Mouse (Mus musculus): ENCODE data around the gene Dbh. TPM values are rescaled to one million over a fixed set of nuclear protein-coding genes. Genes with fewer than 3 reads are reported as not detected.

Dbh gene
- polyA plus RNA-seq, 1 experiment from 2014 or later: 0.07 TPM

DNA sequence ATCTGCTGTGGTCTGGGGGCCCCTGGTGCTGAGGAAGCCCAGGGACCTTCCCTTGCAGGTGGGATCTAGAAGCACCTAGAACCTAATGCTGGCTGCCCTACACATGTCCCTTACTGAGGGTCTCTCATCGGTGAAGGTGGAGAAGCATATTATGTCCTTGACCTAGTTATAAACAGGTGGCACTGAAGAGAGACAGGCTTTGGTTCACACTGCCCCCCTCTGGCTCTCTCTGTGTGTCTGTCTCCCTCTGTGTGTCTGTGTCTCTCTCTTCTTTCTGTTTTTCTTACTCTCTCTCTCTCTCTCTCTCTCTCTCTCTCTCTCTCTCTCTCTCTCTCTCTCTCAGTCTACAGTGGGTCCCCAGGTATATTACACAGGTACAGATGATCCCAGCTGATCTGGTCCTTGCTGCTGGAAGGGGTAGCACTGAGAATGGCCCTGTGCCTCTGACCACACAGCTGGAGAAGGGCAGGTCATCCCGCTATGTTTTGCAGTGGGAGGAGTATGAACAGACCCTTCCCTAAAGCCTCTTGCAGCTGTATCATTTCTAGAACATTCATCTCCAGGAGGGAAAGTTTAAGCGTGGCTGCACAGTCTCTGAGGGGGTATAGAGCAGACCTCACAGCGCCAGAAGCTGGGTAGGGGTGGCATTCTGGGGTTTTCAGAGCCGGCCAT is 63.9 kb downstream of the Dbh start:
- Histone ChIP-seq H3K9ac (no peak overlapping the region), H3K4me3 (no peak overlapping the region), H3K4me2 (no peak overlapping the region), H3K27me3 (no peaks in the 10 kb centered on the region), H3K9me3 (no peaks in the 10 kb centered on the region), H3K4me1 (peaks cover 13% of the 10 kb centered on the region), H3K27ac (no peak overlapping the region), H3K36me3 (no peaks in the 10 kb centered on the region)
- ATAC-seq (ENCODE audit: insufficient number of reproducible peaks, insufficient read depth, low FRiP score, low TSS enrichment, low read depth): no peak
- 75% methylated on average over 5 of the region's 5 CpGs for WGBS

DNA sequence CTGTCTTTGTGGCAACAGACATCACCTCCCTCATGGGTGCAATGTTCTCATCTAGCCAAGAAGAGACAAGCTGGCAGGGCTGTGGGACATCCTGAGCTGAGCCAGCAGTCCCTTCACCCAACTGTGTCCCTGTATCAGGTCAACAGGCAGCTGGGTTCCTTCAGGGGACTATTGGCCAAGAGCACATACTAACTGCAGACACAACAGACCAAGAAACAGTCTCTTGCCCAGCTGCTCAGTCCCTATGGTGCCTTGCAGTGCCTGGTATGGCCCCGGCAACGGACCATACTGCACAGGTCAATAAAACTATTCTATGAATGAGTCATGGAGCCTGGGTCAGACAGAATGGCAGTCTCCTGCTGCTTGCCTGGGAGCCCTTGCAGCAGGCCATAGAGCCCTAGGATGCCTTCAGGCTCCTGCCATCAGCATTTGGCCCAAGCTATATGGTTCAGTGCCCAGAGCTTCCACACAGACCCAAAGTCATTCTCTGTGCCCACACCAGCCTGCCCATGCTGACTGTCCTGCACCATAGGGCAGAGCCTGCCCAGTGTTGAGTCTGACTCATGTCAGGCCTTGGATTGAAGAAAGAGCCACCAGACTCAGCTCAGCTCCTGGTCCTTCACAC is 64.6 kb downstream of the Dbh start:
- 94% methylated on average over 2 of the region's 2 CpGs for WGBS
- no peak for ATAC-seq (ENCODE audit: insufficient number of reproducible peaks, insufficient read depth, low FRiP score, low TSS enrichment, low read depth)
- Histone ChIP-seq H3K27ac (no peak overlapping the region), H3K4me3 (no peak overlapping the region), H3K36me3 (no peaks in the 10 kb centered on the region), H3K9me3 (no peaks in the 10 kb centered on the region), H3K4me2 (no peak overlapping the region), H3K9ac (no peak overlapping the region), H3K27me3 (no peaks in the 10 kb centered on the region), H3K4me1 (peaks cover 13% of the 10 kb centered on the region)

DNA sequence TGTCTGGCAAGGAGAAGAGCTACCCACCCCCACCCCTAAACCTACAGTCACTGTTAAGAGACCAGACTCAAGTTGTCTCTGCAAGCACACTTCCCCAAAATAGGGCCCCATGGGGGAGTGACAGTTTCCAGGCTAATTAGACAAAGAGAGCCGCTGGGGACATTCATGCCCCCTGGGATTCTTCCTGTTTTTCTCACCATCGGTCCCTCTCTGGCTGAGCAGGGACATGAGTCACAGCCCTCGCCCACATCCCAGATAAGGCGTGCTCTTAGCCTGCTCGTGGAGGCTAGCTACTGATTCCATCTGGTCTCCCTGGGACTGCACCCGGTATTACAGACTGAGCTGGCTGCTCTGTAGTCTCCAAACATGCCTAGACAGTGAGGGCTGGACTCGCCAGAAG is 67.3 kb downstream of the Dbh start:
- peaks cover 7% of the 10 kb centered on the region; the same call in 1 of the 2 replicates for H3K4me1 ChIP-seq
- H3K9ac ChIP-seq: no peak overlapping the region
- no peaks in the 10 kb centered on the region for H3K36me3 ChIP-seq
- no peak for ATAC-seq (ENCODE audit: insufficient number of reproducible peaks, insufficient read depth, low FRiP score, low TSS enrichment, low read depth)
- no peak overlapping the region for H3K4me2 ChIP-seq
- H3K9me3 ChIP-seq: no peaks in the 10 kb centered on the region
- H3K27ac ChIP-seq: no peak overlapping the region
- no peaks in the 10 kb centered on the region for H3K27me3 ChIP-seq
- no peak overlapping the region for H3K4me3 ChIP-seq
- WGBS: 29% methylated on average over 7 of the region's 7 CpGs

Other genes with a start within 250 kb of the Dbh start
- 49.0 and 49.1 TPM in 2 replicates for gene Surf2, start 248.9 kb upstream of the Dbh start, polyA plus RNA-seq (2015; fragmentation: Nextera tagmentation; extraction: Ambion mirVana)
- gene Surf1, start 248.7 kb upstream of the Dbh start, polyA plus RNA-seq (2015; fragmentation: Nextera tagmentation; extraction: Ambion mirVana): 54.1 and 63.3 TPM in 2 replicates
- 203 and 220 TPM in 2 replicates for gene Surf4, start 231.3 kb upstream of the Dbh start, polyA plus RNA-seq (2015; fragmentation: Nextera tagmentation; extraction: Ambion mirVana)
- gene Stkld1, start 231.2 kb upstream of the Dbh start, polyA plus RNA-seq (2015; fragmentation: Nextera tagmentation; extraction: Ambion mirVana): 0.22 TPM in 1 of 2 replicates, not detected in the other
- gene Rexo4, start 200.8 kb upstream of the Dbh start, polyA plus RNA-seq (2015; fragmentation: Nextera tagmentation; extraction: Ambion mirVana): 51.9 and 55.3 TPM in 2 replicates
- gene Adamts13, start 191.8 kb upstream of the Dbh start, polyA plus RNA-seq (2015; fragmentation: Nextera tagmentation; extraction: Ambion mirVana): not detected in 2 replicates
- gene Cacfd1, start 155.3 kb upstream of the Dbh start, polyA plus RNA-seq (2015; fragmentation: Nextera tagmentation; extraction: Ambion mirVana): 78.0 and 80.0 TPM in 2 replicates
- gene Slc2a6, start 137.2 kb upstream of the Dbh start, polyA plus RNA-seq (2015; fragmentation: Nextera tagmentation; extraction: Ambion mirVana): 0.44 and 0.84 TPM in 2 replicates
- gene Mymk, start 93.1 kb upstream of the Dbh start, polyA plus RNA-seq (2015; fragmentation: Nextera tagmentation; extraction: Ambion mirVana): 3.5 and 6.4 TPM in 2 replicates
- 2.9 and 4.3 TPM in 2 replicates for gene Adamtsl2, start 85.9 kb upstream of the Dbh start, polyA plus RNA-seq (2015; fragmentation: Nextera tagmentation; extraction: Ambion mirVana)
- gene Fam163b, start 22.7 kb upstream of the Dbh start, polyA plus RNA-seq (2015; fragmentation: Nextera tagmentation; extraction: Ambion mirVana): 0.24 and 0.37 TPM in 2 replicates
- 5.1 and 5.8 TPM in 2 replicates for gene Sardh, start 83.1 kb downstream of the Dbh start, polyA plus RNA-seq (2015; fragmentation: Nextera tagmentation; extraction: Ambion mirVana)

All from embryonic facial prominence, embryonic 13.5 days (tissue).